ENCODE assay signal across 25 mouse cellular contexts in genomic region chr2:58505306-58506090, GRCm38 (mm10). TPM values are rescaled to one million over a fixed set of nuclear protein-coding genes. Genes with fewer than 3 reads are reported as not detected.
DNase-seq lines count a peak whose midpoint lies in the region; ATAC-seq and TF ChIP-seq lines count a peak whose summit lies in the region.
"Had no signal": no experiment of that assay in that cellular context is flagged by ENCODE, and none has a peak within 500 bp of the region (broad histone marks: within the 10 kb centered on the region; RNA-seq: fewer than 3 reads in every experiment).

No protein-coding gene starts in this region.

- no peaks in the 10 kb centered on the region for H3K9me3 ChIP-seq in heart, embryonic 16.5 days (replicated peaks; ENCODE audit: control insufficient read depth, low read length)
- no peaks in the 10 kb centered on the region for H3K9me3 ChIP-seq in heart, embryonic 10.5 days
- no peaks in the 10 kb centered on the region for H3K9me3 ChIP-seq in limb, embryonic 14.5 days (ENCODE audit: control insufficient read depth, low read length)
- H3K9me3 ChIP-seq in limb, embryonic 10.5 days (replicated peaks), result no peaks in the 10 kb centered on the region
- H3K9me3 ChIP-seq: embryonic facial prominence, embryonic 15.5 days; hindbrain, embryonic 13.5 days; limb, embryonic 12.5 days; lung, embryonic 15.5 days; midbrain, embryonic 12.5 days had no signal

- H3K36me3 ChIP-seq in heart, embryonic 16.5 days (ENCODE audit: control insufficient read depth, insufficient read depth), result no peaks in the 10 kb centered on the region
- no peaks in the 10 kb centered on the region for H3K36me3 ChIP-seq in heart, embryonic 10.5 days
- no peaks in the 10 kb centered on the region for H3K36me3 ChIP-seq in limb, embryonic 14.5 days (ENCODE audit: control insufficient read depth, insufficient read depth, low read length)
- H3K36me3 ChIP-seq in limb, embryonic 10.5 days, result 0 out of 2 replicates have a peak, but pooled peaks cover 2% of the 10 kb centered on the region
- H3K36me3 ChIP-seq: embryonic facial prominence, embryonic 15.5 days; hindbrain, embryonic 13.5 days; limb, embryonic 12.5 days; lung, embryonic 15.5 days; midbrain, embryonic 12.5 days had no signal

- no peak for TF ChIP-seq CTCF in Patski (IDR thresholded peaks at IDR 0.05)
- no peak for TF ChIP-seq CTCF in olfactory bulb, adult 2 months (IDR thresholded peaks at IDR 0.05; ENCODE audit: insufficient read depth, low read depth, low read length)

- no peak overlapping the region for H3K9ac ChIP-seq in heart, embryonic 16.5 days (ENCODE audit: low read length)
- H3K9ac ChIP-seq in limb, embryonic 14.5 days (ENCODE audit: low read depth, low read length, severe bottlenecking), result no peak overlapping the region
- H3K9ac ChIP-seq: embryonic facial prominence, embryonic 15.5 days; hindbrain, embryonic 13.5 days; limb, embryonic 12.5 days; liver, embryonic 14.5 days; lung, embryonic 15.5 days; midbrain, embryonic 12.5 days had no signal

- no peak for ATAC-seq in heart, embryonic 16.5 days (replicated peaks; ENCODE audit: extremely low read depth, insufficient read depth, low FRiP score)
- ATAC-seq in limb, embryonic 14.5 days (ENCODE audit: low FRiP score, low read depth), result peak; percentile 11; the same call in 1 of the 2 replicates
- peak; percentile 63 for ATAC-seq in Patski

- CTCF ChIA-PET in Patski (lab: Charles Lee), result no interaction called here

- no peak overlapping the region for H3K4me2 ChIP-seq in heart, embryonic 16.5 days (ENCODE audit: low read depth, low read length)
- no peak overlapping the region for H3K4me2 ChIP-seq in limb, embryonic 14.5 days (replicated peaks; ENCODE audit: low read depth, low read length, severe bottlenecking)
- H3K4me2 ChIP-seq: embryonic facial prominence, embryonic 15.5 days; hindbrain, embryonic 13.5 days; limb, embryonic 12.5 days; lung, embryonic 15.5 days; midbrain, embryonic 12.5 days had no signal

- H3K27ac ChIP-seq in heart, embryonic 16.5 days (ENCODE audit: low read length), result peak overlapping the region; percentile 12; the same call in 1 of the 2 replicates
- no peak overlapping the region for H3K27ac ChIP-seq in heart, embryonic 10.5 days
- no peak overlapping the region for H3K27ac ChIP-seq in limb, embryonic 14.5 days (replicated peaks; ENCODE audit: low read depth, low read length)
- H3K27ac ChIP-seq in limb, embryonic 10.5 days, result no peak overlapping the region
- peak overlapping the region; percentile 36; the same call in 1 of the 2 replicates for H3K27ac ChIP-seq in olfactory bulb, adult 2 months (ENCODE audit: insufficient read depth, low read depth, low read length)
- H3K27ac ChIP-seq: embryonic facial prominence, embryonic 15.5 days; hindbrain, embryonic 13.5 days; left cerebral cortex, adult 2 months; limb, embryonic 12.5 days; liver, embryonic 14.5 days; lung, embryonic 15.5 days; macrophage; midbrain, embryonic 12.5 days had no signal

- POLR2A ChIA-PET in Patski (lab: Charles Lee), result no interaction called here

- peaks cover 47% of the 10 kb centered on the region for H3K4me1 ChIP-seq in heart, embryonic 16.5 days (ENCODE audit: control insufficient read depth, insufficient read depth, low read length)
- H3K4me1 ChIP-seq in heart, embryonic 10.5 days, result peaks cover 35% of the 10 kb centered on the region
- H3K4me1 ChIP-seq in limb, embryonic 14.5 days (ENCODE audit: control insufficient read depth, insufficient read depth, low read length), result no peaks in the 10 kb centered on the region
- H3K4me1 ChIP-seq in limb, embryonic 10.5 days, result 0 out of 2 replicates have a peak, but pooled peaks cover 2% of the 10 kb centered on the region
- H3K4me1 ChIP-seq in olfactory bulb, adult 2 months (ENCODE audit: control insufficient read depth, insufficient read depth, low read length), result peaks cover 11% of the 10 kb centered on the region
- H3K4me1 ChIP-seq: limb, embryonic 12.5 days had no signal

- in situ Hi-C loops in Patski (cut with MboI; ENCODE audit: low pct_unique_long_range_greater_than_20kb), result loop anchor here (5.0 kb wide), 1 partner anchor 62 kb away; the partner anchor contains the start of genes Acvr1 and Upp2

- no peak overlapping the region for H3K4me3 ChIP-seq in heart, embryonic 16.5 days (ENCODE audit: low read length)
- no peak overlapping the region for H3K4me3 ChIP-seq in heart, embryonic 10.5 days
- H3K4me3 ChIP-seq in limb, embryonic 14.5 days (replicated peaks; ENCODE audit: low read length), result no peak overlapping the region
- no peak overlapping the region for H3K4me3 ChIP-seq in limb, embryonic 10.5 days
- H3K4me3 ChIP-seq in olfactory bulb, adult 2 months (ENCODE audit: insufficient read depth, low read depth, low read length), result no peak overlapping the region
- H3K4me3 ChIP-seq: embryonic facial prominence, embryonic 15.5 days; hindbrain, embryonic 13.5 days; left cerebral cortex, adult 2 months; limb, embryonic 12.5 days; lung, embryonic 15.5 days; midbrain, embryonic 12.5 days had no signal

- H3K27me3 ChIP-seq in heart, embryonic 16.5 days (ENCODE audit: control insufficient read depth, insufficient read depth, low read length), result no peaks in the 10 kb centered on the region
- no peaks in the 10 kb centered on the region for H3K27me3 ChIP-seq in heart, embryonic 10.5 days (ENCODE audit: insufficient read depth, poor library complexity, severe bottlenecking)
- no peaks in the 10 kb centered on the region for H3K27me3 ChIP-seq in limb, embryonic 14.5 days (ENCODE audit: control insufficient read depth, insufficient read depth, low read length)
- H3K27me3 ChIP-seq in limb, embryonic 10.5 days (ENCODE audit: low read depth, poor library complexity, severe bottlenecking), result no peaks in the 10 kb centered on the region
- H3K27me3 ChIP-seq in Patski, result no peaks in the 10 kb centered on the region
- H3K27me3 ChIP-seq: embryonic facial prominence, embryonic 15.5 days; hindbrain, embryonic 13.5 days; limb, embryonic 12.5 days; lung, embryonic 15.5 days; midbrain, embryonic 12.5 days had no signal

- no peak for DNase-seq in heart, embryonic 10.5 days (ENCODE audit: low spot score)
- no peak for DNase-seq in limb, embryonic 14.5 days (ENCODE audit: low spot score)
- DNase-seq in limb, embryonic 10.5 days (ENCODE audit: low spot score), result no peak
- no peak for DNase-seq in Patski (ENCODE audit: low read depth, low spot score)
- no peak for DNase-seq in retina, postnatal 1 day
- DNase-seq: adrenal gland, postnatal 25 days; cerebellum, adult 11 months; cerebellum, postnatal 14 days; kidney, adult 2 months; kidney, postnatal 14 days; thymus, adult 2 months had no signal

- no peak for TF ChIP-seq POLR2A in limb, embryonic 14.5 days (IDR thresholded peaks at IDR 0.05; ENCODE audit: borderline replicate concordance, extremely low read depth, insufficient read depth, insufficient read length)
- no peak for TF ChIP-seq POLR2A in olfactory bulb, adult 2 months (IDR thresholded peaks at IDR 0.05; ENCODE audit: insufficient read depth, low read depth, low read length)

- WGBS in heart, embryonic 16.5 days, result 73% methylated on average over 9 of the region's 9 CpGs
- WGBS in heart, embryonic 10.5 days, result 83% methylated on average over 9 of the region's 9 CpGs
- 88% methylated on average over 9 of the region's 9 CpGs for WGBS in limb, embryonic 14.5 days
- 91% methylated on average over 9 of the region's 9 CpGs for WGBS in limb, embryonic 10.5 days
- 58% methylated on average over 9 of the region's 9 CpGs for WGBS in olfactory bulb, adult 2 months

RNA-seq across cellular contexts. Expression of gene Gm17409, which starts 35.6 kb away (rescaled TPM):
- not detected in 2 replicates for polyA plus RNA-seq in heart, embryonic 16.5 days (2015; fragmentation: Nextera tagmentation; extraction: Ambion mirVana)
- polyA plus RNA-seq in heart, embryonic 10.5 days (2016; fragmentation: Nextera tagmentation; extraction: Ambion mirVana), result not detected in 2 replicates
- not detected in 2 replicates for polyA plus RNA-seq in limb, embryonic 14.5 days (2012; rRNA removed)
- not detected in 2 replicates for polyA plus RNA-seq in limb, embryonic 14.5 days (2014; fragmentation: Nextera tagmentation; extraction: Ambion mirVana)
- not detected in 2 replicates for polyA plus RNA-seq in limb, embryonic 10.5 days (2016; fragmentation: Nextera tagmentation; extraction: Ambion mirVana)
- not detected for polyA plus RNA-seq in Patski (2021)
- polyA plus RNA-seq in olfactory bulb, adult 2 months (2012; ENCODE audit: insufficient read depth, insufficient read length, low replicate concordance, missing spikeins), result not detected in 2 replicates
- polyA plus RNA-seq: embryonic facial prominence, embryonic 15.5 days; forebrain, embryonic 11.5 days; heart, embryonic 14.5 days; hindbrain, embryonic 13.5 days; kidney, adult 2 months; limb, embryonic 12.5 days; liver, embryonic 14.5 days; lung, embryonic 15.5 days; macrophage; midbrain, embryonic 12.5 days; stomach, embryonic 16.5 days; thymus, adult 2 months; urinary bladder, adult 2 months had no signal

Comparison
In these comparisons a context has a peak if more than half of its experiments do, and no peak if none do; other contexts are left out.
1. H3K27ac ChIP-seq: peak in heart, embryonic 16.5 days (single experiment) and olfactory bulb, adult 2 months (single experiment); none in heart, embryonic 10.5 days (single experiment), limb, embryonic 14.5 days (single experiment) and limb, embryonic 10.5 days (single experiment).